Comparison of ENCODE assay signal across 9 mouse cellular contexts in the genomic region with DNA sequence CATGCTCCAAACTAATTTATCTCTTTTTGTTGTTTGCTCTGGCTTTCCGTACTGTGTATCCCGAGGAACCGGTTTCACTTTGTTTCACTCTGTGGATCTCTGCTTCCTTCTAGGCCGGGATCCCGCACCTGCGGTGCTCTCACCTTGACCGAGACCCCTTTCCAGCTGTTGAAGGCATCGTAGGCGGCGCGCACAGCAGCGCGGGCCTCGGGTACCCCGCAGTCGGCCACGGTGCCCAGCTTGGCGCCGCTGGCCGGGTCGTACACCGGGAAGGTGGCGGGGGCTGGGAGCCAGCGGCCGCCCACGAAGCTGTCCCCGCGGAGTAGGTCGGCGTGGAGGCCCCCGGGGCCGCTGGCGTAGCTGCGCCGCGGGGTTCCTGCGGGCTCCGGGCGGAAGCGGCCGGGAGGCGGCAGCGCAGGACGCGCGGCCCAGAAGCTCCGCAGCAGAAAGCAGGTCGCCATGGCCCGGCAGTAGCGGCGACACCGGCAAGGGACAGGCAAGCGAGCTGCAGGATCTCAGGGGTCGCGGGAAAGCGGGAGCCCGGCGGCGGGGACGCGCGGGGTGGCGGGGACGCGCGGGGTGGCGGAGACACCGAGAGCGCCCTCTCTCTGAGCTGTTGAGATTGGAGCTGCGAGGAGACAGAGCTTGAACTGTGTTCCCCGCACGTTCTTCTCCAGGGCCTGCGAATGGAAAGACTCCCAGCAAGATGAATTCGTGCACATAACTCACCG. TPM values are rescaled to one million over a fixed set of nuclear protein-coding genes. Genes with fewer than 3 reads are reported as not detected.
A peak's percentile ranks its signal among the peaks of the same experiment; 100 is the strongest.
DNase-seq lines count a peak whose midpoint lies in the region; ATAC-seq lines count a peak whose summit lies in the region.
"Had no signal": no experiment of that assay in that cellular context is flagged by ENCODE, and none has a peak within 500 bp of the region (broad histone marks: within the 10 kb centered on the region; RNA-seq: fewer than 3 reads in every experiment).

A gene (minus strand): TSS at position 554 of the 731 bp plus-strand sequence.

- under 1% methylated on average over 75 of the region's 75 CpGs for WGBS in embryonic facial prominence, embryonic 10.5 days
- WGBS in limb, embryonic 11.5 days, result under 1% methylated on average over 75 of the region's 75 CpGs
- WGBS in midbrain, embryonic 13.5 days, result under 1% methylated on average over 75 of the region's 75 CpGs

- peaks cover 21% of the 10 kb centered on the region for H3K27me3 ChIP-seq in embryonic facial prominence, embryonic 10.5 days (replicated peaks; ENCODE audit: low read depth, poor library complexity, severe bottlenecking)
- no peaks in the 10 kb centered on the region for H3K27me3 ChIP-seq in limb, embryonic 11.5 days (ENCODE audit: control insufficient read depth, insufficient read depth, low read length)
- H3K27me3 ChIP-seq in midbrain, embryonic 13.5 days, result no peaks in the 10 kb centered on the region

- peak within 1 kb of the TSS; percentile 88 for H3K27ac ChIP-seq in embryonic facial prominence, embryonic 10.5 days (replicated peaks)
- H3K27ac ChIP-seq in limb, embryonic 11.5 days (replicated peaks; ENCODE audit: low read depth, low read length), result peak within 1 kb of the TSS; percentile 55; the same call in 1 of the 2 replicates
- peak within 1 kb of the TSS; percentile 84 for H3K27ac ChIP-seq in midbrain, embryonic 13.5 days

- no peaks in the 10 kb centered on the region for H3K9me3 ChIP-seq in embryonic facial prominence, embryonic 10.5 days
- no peaks in the 10 kb centered on the region for H3K9me3 ChIP-seq in limb, embryonic 11.5 days (ENCODE audit: control insufficient read depth, low read length)
- H3K9me3 ChIP-seq in midbrain, embryonic 13.5 days, result no peaks in the 10 kb centered on the region
- H3K9me3 ChIP-seq: G1E had no signal

- H3K4me1 ChIP-seq in embryonic facial prominence, embryonic 10.5 days, result peaks cover 13% of the 10 kb centered on the region
- H3K4me1 ChIP-seq in limb, embryonic 11.5 days (ENCODE audit: control insufficient read depth, insufficient read depth, low read length), result no peaks in the 10 kb centered on the region
- H3K4me1 ChIP-seq in midbrain, embryonic 13.5 days (replicated peaks), result peaks cover 26% of the 10 kb centered on the region

- peaks cover 11% of the 10 kb centered on the region for H3K36me3 ChIP-seq in embryonic facial prominence, embryonic 10.5 days (replicated peaks)
- no peaks in the 10 kb centered on the region for H3K36me3 ChIP-seq in limb, embryonic 11.5 days (ENCODE audit: control insufficient read depth, insufficient read depth, low read length)
- no peaks in the 10 kb centered on the region for H3K36me3 ChIP-seq in midbrain, embryonic 13.5 days
- H3K36me3 ChIP-seq: G1E had no signal

- peak within 1 kb of the TSS; percentile 85 for H3K4me2 ChIP-seq in limb, embryonic 11.5 days (ENCODE audit: low read depth, severe bottlenecking)
- peak within 1 kb of the TSS; percentile 78 for H3K4me2 ChIP-seq in midbrain, embryonic 13.5 days (replicated peaks)

- H3K4me3 ChIP-seq in embryonic facial prominence, embryonic 10.5 days, result peak within 1 kb of the TSS; percentile 86
- H3K4me3 ChIP-seq in limb, embryonic 11.5 days (ENCODE audit: low read depth, low read length), result peak within 1 kb of the TSS; percentile 82
- peak within 1 kb of the TSS; percentile 88 for H3K4me3 ChIP-seq in midbrain, embryonic 13.5 days (replicated peaks)

- H3K9ac ChIP-seq in limb, embryonic 11.5 days (ENCODE audit: low read length), result peak within 1 kb of the TSS; percentile 94
- H3K9ac ChIP-seq in midbrain, embryonic 13.5 days (replicated peaks), result peak within 1 kb of the TSS; percentile 93

- peak; percentile 65 for ATAC-seq in limb, embryonic 11.5 days (ENCODE audit: insufficient number of reproducible peaks, low FRiP score, low TSS enrichment, low read depth)
- ATAC-seq in midbrain, embryonic 13.5 days, result peak; percentile 87

- DNase-seq in layer of hippocampus, adult 11-12 months (ENCODE audit: low spot score), result peak; percentile 76
- no peak for DNase-seq in layer of hippocampus, adult 9-10 months (ENCODE audit: low spot score)
- peak; percentile 88 for DNase-seq in embryonic facial prominence, embryonic 10.5 days (ENCODE audit: low spot score)
- DNase-seq in heart, adult 11 months, result peak; percentile 98
- DNase-seq in kidney, adult 11 months, result peak; percentile 63
- DNase-seq in limb, embryonic 11.5 days (ENCODE audit: low spot score), result peak; percentile 87
- peak; percentile 19 to 57 for DNase-seq in spleen, postnatal 10 days (ENCODE audit: low spot score in 2 of 2)

RNA-seq across cellular contexts. Expression of the gene that starts here (rescaled TPM):
- polyA plus RNA-seq in embryonic facial prominence, embryonic 10.5 days (2016; fragmentation: Nextera tagmentation; extraction: Ambion mirVana), result 5.6 and 6.0 TPM in 2 replicates
- 5.3 TPM in 2 replicates for polyA plus RNA-seq in limb, embryonic 11.5 days (2014; fragmentation: Nextera tagmentation; extraction: Ambion mirVana)
- 7.5 and 7.9 TPM in 2 replicates for polyA plus RNA-seq in midbrain, embryonic 13.5 days (2015; fragmentation: Nextera tagmentation; extraction: Ambion mirVana)
- polyA plus RNA-seq: G1E had no signal
